Mouse (Mus musculus): ENCODE measurements around the gene Nemp2. TPM values are rescaled to one million over a fixed set of nuclear protein-coding genes. Genes with fewer than 3 reads are reported as not detected.

Nemp2 gene
- total RNA-seq (2012; rRNA removed) = 8.7 and 14.9 TPM in 2 replicates

GRCm38 (mm10) chr1:52630248-52630936 lies at the start of gene Nemp2:
Nemp2 (plus strand) TSS chr1:52630703.
- Histone ChIP-seq H3K9ac (ENCODE audit: insufficient read depth, low read depth, low read length, poor library complexity, severe bottlenecking) (peak within 1 kb of the TSS; percentile 89), H3K9me3 (ENCODE audit: control insufficient read depth, insufficient read depth, low read depth, low read length) (no peaks in the 10 kb centered on the region), H3K4me3 (ENCODE audit: insufficient read depth in 1 of 2, low read depth in 1 of 2, low read length in 2 of 2, poor library complexity in 1 of 2, severe bottlenecking in 1 of 2) (peak within 1 kb of the TSS; percentile 88 to 99), H3K36me3 (ENCODE audit: control insufficient read depth, insufficient read depth, low read length, poor library complexity, severe bottlenecking) (peaks cover 2% of the 10 kb centered on the region; the same call in 1 of the 2 replicates), H3K4me1 (ENCODE audit: control insufficient read depth in 2 of 2, insufficient read depth in 2 of 2, low read length in 2 of 2, poor library complexity in 1 of 2) (peaks cover 0 to 2% of the 10 kb centered on the region in 2 experiments; a peak in 1 of 4 replicates), H3K27ac (ENCODE audit: insufficient read depth, low read depth, low read length, poor library complexity, severe bottlenecking) (peak within 1 kb of the TSS; percentile 78)
- in situ Hi-C loops (cut with MboI; ENCODE audit: low sequenced_read_pairs in 2 of 2, unreplicated experiment in 2 of 2) = no loop called here
- peak; percentile 80 for DNase-seq (ENCODE audit: low read depth, low spot score)
- peak; percentile 27; the same call in 1 of the 2 replicates for TF ChIP-seq ZC3H11A (IDR thresholded peaks at IDR 0.05; ENCODE audit: borderline replicate concordance, low read depth, low read length)
- peak; percentile 65; the same call in 1 of the 2 replicates for TF ChIP-seq ZNF384 (IDR thresholded peaks at IDR 0.05; ENCODE audit: low read depth, low read length)
- no peak for TF ChIP-seq CHD2 (IDR thresholded peaks at IDR 0.05; ENCODE audit: low read depth, low read length)
- TF ChIP-seq HCFC1 (IDR thresholded peaks at IDR 0.05; ENCODE audit: borderline replicate concordance, insufficient read depth, low read length) = peak; percentile 67; the same call in 1 of the 2 replicates
- TF ChIP-seq MAFK (IDR thresholded peaks at IDR 0.05; ENCODE audit: insufficient read depth, low read depth, low read length) = no peak

- in situ Hi-C loops (cut with MboI; ENCODE audit: low sequenced_read_pairs in 2 of 2, unreplicated experiment in 2 of 2) = no loop called here
- Histone ChIP-seq H3K36me3 (ENCODE audit: control insufficient read depth, insufficient read depth, low read length, poor library complexity, severe bottlenecking) (no peaks in the 10 kb centered on the region), H3K4me1 (ENCODE audit: control insufficient read depth in 2 of 2, insufficient read depth in 2 of 2, low read length in 2 of 2, poor library complexity in 1 of 2) (peaks cover 0 to 4% of the 10 kb centered on the region in 2 experiments; a peak in 1 of 4 replicates), H3K9me3 (ENCODE audit: control insufficient read depth, insufficient read depth, low read depth, low read length) (no peaks in the 10 kb centered on the region), H3K4me3 (ENCODE audit: insufficient read depth in 1 of 2, low read depth in 1 of 2, low read length in 2 of 2, poor library complexity in 1 of 2, severe bottlenecking in 1 of 2) (no peak overlapping the region), H3K9ac (ENCODE audit: insufficient read depth, low read depth, low read length, poor library complexity, severe bottlenecking) (no peak overlapping the region), H3K27ac (ENCODE audit: insufficient read depth, low read depth, low read length, poor library complexity, severe bottlenecking) (no peak overlapping the region)
- no peak for DNase-seq (ENCODE audit: low read depth, low spot score)
- TF ChIP-seq ZC3H11A (IDR thresholded peaks at IDR 0.05; ENCODE audit: borderline replicate concordance, low read depth, low read length) (no peak), ZNF384 (IDR thresholded peaks at IDR 0.05; ENCODE audit: low read depth, low read length) (no peak), MAFK (IDR thresholded peaks at IDR 0.05; ENCODE audit: insufficient read depth, low read depth, low read length) (no peak), HCFC1 (IDR thresholded peaks at IDR 0.05; ENCODE audit: borderline replicate concordance, insufficient read depth, low read length) (no peak), CHD2 (IDR thresholded peaks at IDR 0.05; ENCODE audit: low read depth, low read length) (no peak)
These were observed 48.8 kb upstream of the Nemp2 start for GRCm38 (mm10) chr1:52581744-52582143.

DNA sequence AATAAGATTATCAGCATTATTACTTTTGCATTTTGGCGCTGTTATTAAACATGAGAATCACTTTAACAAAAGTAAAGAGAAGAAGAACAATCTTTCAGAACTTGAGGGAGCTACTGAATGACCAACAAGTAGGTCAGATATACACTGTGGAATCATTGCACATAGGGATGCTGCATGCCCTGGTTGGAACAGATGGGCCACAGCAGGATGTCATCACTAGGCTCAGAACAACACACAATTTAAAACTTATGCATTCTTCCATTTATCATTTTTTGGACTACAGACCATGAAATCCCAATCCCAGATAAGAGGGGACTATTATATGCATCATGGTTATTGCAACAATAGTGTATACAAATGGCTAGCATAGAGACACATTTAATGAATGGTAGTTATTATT lies 47.6 kb upstream of the Nemp2 start:
- peaks cover 0 to 4% of the 10 kb centered on the region in 2 experiments; a peak in 1 of 4 replicates for H3K4me1 ChIP-seq (ENCODE audit: control insufficient read depth in 2 of 2, insufficient read depth in 2 of 2, low read length in 2 of 2, poor library complexity in 1 of 2)
- no peaks in the 10 kb centered on the region for H3K9me3 ChIP-seq (ENCODE audit: control insufficient read depth, insufficient read depth, low read depth, low read length)
- no peak overlapping the region for H3K27ac ChIP-seq (ENCODE audit: insufficient read depth, low read depth, low read length, poor library complexity, severe bottlenecking)
- H3K36me3 ChIP-seq (ENCODE audit: control insufficient read depth, insufficient read depth, low read length, poor library complexity, severe bottlenecking) = no peaks in the 10 kb centered on the region
- no peak overlapping the region for H3K4me3 ChIP-seq (ENCODE audit: insufficient read depth in 1 of 2, low read depth in 1 of 2, low read length in 2 of 2, poor library complexity in 1 of 2, severe bottlenecking in 1 of 2)
- in situ Hi-C loops (cut with MboI; ENCODE audit: low sequenced_read_pairs in 2 of 2, unreplicated experiment in 2 of 2) = no loop called here
- TF ChIP-seq HCFC1 (IDR thresholded peaks at IDR 0.05; ENCODE audit: borderline replicate concordance, insufficient read depth, low read length) (no peak), ZC3H11A (IDR thresholded peaks at IDR 0.05; ENCODE audit: borderline replicate concordance, low read depth, low read length) (no peak), CHD2 (IDR thresholded peaks at IDR 0.05; ENCODE audit: low read depth, low read length) (no peak), ZNF384 (IDR thresholded peaks at IDR 0.05; ENCODE audit: low read depth, low read length) (no peak), MAFK (IDR thresholded peaks at IDR 0.05; ENCODE audit: insufficient read depth, low read depth, low read length) (no peak)
- no peak for DNase-seq (ENCODE audit: low read depth, low spot score)
- no peak overlapping the region for H3K9ac ChIP-seq (ENCODE audit: insufficient read depth, low read depth, low read length, poor library complexity, severe bottlenecking)

DNA sequence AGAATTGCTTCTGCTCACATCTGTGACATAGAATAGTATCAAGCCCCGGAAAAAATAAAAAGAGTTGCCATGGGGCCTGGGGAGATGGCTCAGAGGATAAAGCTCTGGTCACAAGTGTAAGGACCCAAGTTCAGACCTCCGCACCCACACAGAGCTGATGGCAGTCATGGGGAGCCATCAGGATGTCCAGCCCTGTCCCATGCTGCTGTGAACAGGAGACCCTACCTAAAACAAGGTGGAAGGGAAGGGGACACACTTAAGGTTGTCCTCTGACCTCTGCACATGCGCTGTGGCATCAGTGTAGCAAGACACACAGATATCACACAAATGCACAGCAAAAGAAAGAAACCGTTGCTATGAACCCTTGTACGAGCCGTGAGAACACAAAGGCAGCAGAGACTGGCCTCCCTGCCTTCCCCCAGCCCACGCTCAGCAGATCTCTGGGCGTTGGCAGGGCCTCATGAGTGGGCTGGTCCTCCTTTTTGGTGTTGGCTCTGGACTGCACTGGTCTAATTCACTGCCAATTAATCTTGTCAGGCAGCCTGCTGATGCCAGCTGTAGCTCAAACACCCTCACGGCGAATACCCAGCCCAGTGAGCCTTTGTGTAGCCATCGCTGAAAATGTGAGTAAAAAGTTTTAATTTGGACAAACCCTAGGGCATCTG lies 33.4 kb upstream of the Nemp2 start:
- Histone ChIP-seq H3K36me3 (ENCODE audit: control insufficient read depth, insufficient read depth, low read length, poor library complexity, severe bottlenecking) (no peaks in the 10 kb centered on the region), H3K4me1 (ENCODE audit: control insufficient read depth in 2 of 2, insufficient read depth in 2 of 2, low read length in 2 of 2, poor library complexity in 1 of 2) (peaks cover 0 to 9% of the 10 kb centered on the region in 2 experiments; a peak in 2 of 4 replicates), H3K4me3 (ENCODE audit: insufficient read depth in 1 of 2, low read depth in 1 of 2, low read length in 2 of 2, poor library complexity in 1 of 2, severe bottlenecking in 1 of 2) (no peak overlapping the region; a peak in 1 of 4 replicates), H3K9me3 (ENCODE audit: control insufficient read depth, insufficient read depth, low read depth, low read length) (peaks cover 4% of the 10 kb centered on the region; the same call in 1 of the 2 replicates), H3K27ac (ENCODE audit: insufficient read depth, low read depth, low read length, poor library complexity, severe bottlenecking) (no peak overlapping the region), H3K9ac (ENCODE audit: insufficient read depth, low read depth, low read length, poor library complexity, severe bottlenecking) (0 out of 2 replicates have a peak overlapping the region, but pooled peaks have one; percentile 33)
- TF ChIP-seq CHD2 (IDR thresholded peaks at IDR 0.05; ENCODE audit: low read depth, low read length) (no peak), MAFK (IDR thresholded peaks at IDR 0.05; ENCODE audit: insufficient read depth, low read depth, low read length) (no peak), ZNF384 (IDR thresholded peaks at IDR 0.05; ENCODE audit: low read depth, low read length) (no peak)
- DNase-seq (ENCODE audit: low read depth, low spot score) = no peak
- in situ Hi-C loops (cut with MboI; ENCODE audit: low sequenced_read_pairs in 2 of 2, unreplicated experiment in 2 of 2) = no loop called here

Data from ES-E14 (cell line).